Mouse (Mus musculus) CD4-positive helper T cell, adult 2 months (primary cell): ENCODE measurements around the gene Morn1.

Experiments used
- DNase-seq: peaks from one replicate; pipeline ENCODE4 v3.0.0-alpha.2; 2012; ENCODE audit warnings: low read depth, missing footprints, low spot score

Morn1 gene

GRCm38 (mm10) chr4:155189711-155190139, 103.3 kb downstream of the Morn1 start:
- DNase-seq, result no peak

- no peak for DNase-seq
These were observed 103.9 kb downstream of the Morn1 start for GRCm38 (mm10) chr4:155190275-155190674.
